Mouse (Mus musculus) urinary bladder, postnatal 36 days (tissue): ENCODE results near the gene Npvf.
"Not testable (repeated sequence)": the region's sequence is repeated elsewhere in the genome, so short reads cannot be mapped to it uniquely, and the experiment has no call there.

Experiments
- DNase-seq, 2 experiments: peaks; one replicate each; pipeline ENCODE4 v3.0.0; 2022; ENCODE audit warnings: low spot score in 2 of 2, mixed read lengths in 1 of 2

Npvf gene

DNA sequence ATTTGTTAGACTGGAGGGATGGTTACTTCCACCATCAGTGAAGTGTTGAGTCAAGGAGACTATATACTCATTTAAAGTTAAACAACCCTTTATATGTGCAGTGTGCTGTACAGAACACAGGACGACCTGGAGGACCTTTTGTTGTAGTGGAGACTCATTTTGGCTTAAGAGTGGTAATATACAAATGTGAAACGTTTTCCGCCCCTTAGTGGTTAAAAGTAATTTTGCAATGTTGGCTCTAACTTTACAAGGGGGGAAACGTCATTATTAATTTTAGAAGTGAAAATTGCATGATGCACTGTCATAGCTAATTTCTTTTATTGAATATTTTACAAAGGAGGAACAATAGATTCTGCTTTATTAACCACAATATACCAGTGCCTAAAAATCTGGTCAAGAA is 13.9 kb downstream of the Npvf start:
- no peak for DNase-seq

DNA sequence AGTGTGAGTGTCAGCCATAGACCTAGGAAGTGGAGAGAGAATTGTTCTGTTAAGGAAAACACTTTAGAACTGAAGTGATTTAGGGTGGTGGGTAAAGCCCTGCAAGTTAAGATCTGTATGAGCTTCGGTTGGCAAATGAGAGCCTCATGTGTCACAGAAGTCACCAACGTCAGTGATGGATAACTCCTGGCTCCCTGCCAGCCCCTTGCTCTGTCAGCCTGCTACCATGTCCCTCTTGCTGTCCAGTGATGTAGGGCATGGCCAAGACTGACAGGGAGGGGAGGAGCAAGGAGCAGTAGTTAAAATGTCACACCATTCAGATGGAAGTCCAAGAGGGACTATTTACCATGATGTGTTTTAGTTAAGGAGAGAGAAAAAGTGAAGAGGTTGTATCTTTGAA is 14.6 kb downstream of the Npvf start:
- DNase-seq = no peak

- DNase-seq = not testable (repeated sequence)
Measured at GRCm38 (mm10) chr6:50626170-50626569, 28.1 kb downstream of the Npvf start.

GRCm38 (mm10) chr6:50618273-50618672 is 36.0 kb downstream of the Npvf start:
- not testable (repeated sequence) for DNase-seq

DNA sequence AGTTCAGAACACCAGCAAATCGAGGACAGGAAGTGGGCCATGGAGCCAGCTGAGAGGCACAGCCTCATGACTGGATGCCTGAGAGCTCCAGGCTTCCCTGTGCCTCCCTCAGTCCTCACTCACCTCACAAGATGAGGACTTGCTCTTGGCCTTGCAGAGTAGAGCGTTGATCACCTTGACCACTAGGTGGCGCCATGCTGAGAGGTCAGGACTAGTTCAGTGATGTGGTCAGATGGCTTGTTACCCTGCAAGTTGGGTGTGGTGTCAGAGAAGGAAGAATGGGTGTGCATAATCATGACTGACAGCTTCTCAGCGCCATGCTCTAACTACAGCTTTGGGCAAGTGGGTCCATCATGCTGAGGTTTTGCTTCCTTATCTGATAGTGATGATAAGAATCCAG is 52.6 kb downstream of the Npvf start:
- no peak for DNase-seq
